Mouse (Mus musculus): ENCODE results near the gene Krtap28-10.

DNA sequence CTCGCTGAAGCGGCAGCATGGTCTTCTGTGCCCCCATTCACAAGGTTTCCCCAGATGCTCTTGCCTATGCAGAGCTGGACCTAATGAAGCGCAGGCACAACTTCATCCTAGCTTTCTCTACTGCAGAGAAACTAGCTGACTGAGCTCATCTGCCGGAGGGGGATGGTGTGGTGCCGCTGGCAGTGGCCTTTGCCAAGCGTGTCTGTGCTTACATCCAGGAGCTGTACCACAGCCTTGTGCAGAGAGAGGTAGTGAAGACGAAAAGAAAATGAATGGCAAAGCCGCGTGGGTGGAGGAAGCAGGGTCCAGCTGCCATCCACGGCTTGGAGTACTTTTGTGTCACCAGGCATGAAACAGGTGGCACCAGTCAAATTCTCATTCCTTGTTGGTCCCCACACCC, 24.9 kb upstream of the Krtap28-10 start:
- TF ChIP-seq CTCF (conservative IDR thresholded peaks at IDR 0.05; ENCODE audit: low read length) (no peak), NANOG (IDR thresholded peaks at IDR 0.05; ENCODE audit: borderline replicate concordance, low read length) (no peak), POU5F1 (IDR thresholded peaks at IDR 0.05; ENCODE audit: borderline replicate concordance, low read length) (no peak)

Measured in E14TG2a.4 (cell line).